Mouse (Mus musculus): ENCODE measurements at regions not wholly inside any gene's neighbourhood (a gene's known extent, or its start where the extent isn't known, plus 50 kb on each side); places are given as distances from the start of the nearest gene placed in this dataset.

- no peak for TF ChIP-seq USF1 (IDR thresholded peaks at IDR 0.05; ENCODE audit: low read depth)
- peak; percentile 93 for TF ChIP-seq CEBPB (IDR thresholded peaks at IDR 0.05; ENCODE audit: low read depth)
- H3K79me2 ChIP-seq (ENCODE audit: control insufficient read depth, insufficient read depth): no peaks in the 10 kb centered on the region
- H3K4me3 ChIP-seq (ENCODE audit: insufficient read depth, poor library complexity, severe bottlenecking): no peak overlapping the region
- no peaks in the 10 kb centered on the region for H3K27me3 ChIP-seq (ENCODE audit: control insufficient read depth, insufficient read depth, insufficient read length)
- H3K36me3 ChIP-seq (ENCODE audit: control insufficient read depth, insufficient read depth): no peaks in the 10 kb centered on the region
- no peaks in the 10 kb centered on the region for H3K79me3 ChIP-seq (ENCODE audit: low read depth)
- peak overlapping the region; percentile 44 for H3ac ChIP-seq (ENCODE audit: control insufficient read depth, insufficient read length, low read depth)
Measured at GRCm38 (mm10) chr15:59783782-59784555, 232.4 kb downstream of the 4933412E24Rik start.

- Histone ChIP-seq H3ac (ENCODE audit: control insufficient read depth, insufficient read length, low read depth) (no peak overlapping the region), H3K4me3 (ENCODE audit: insufficient read depth, poor library complexity, severe bottlenecking) (no peak overlapping the region), H3K79me3 (ENCODE audit: low read depth) (no peaks in the 10 kb centered on the region), H3K79me2 (ENCODE audit: control insufficient read depth, insufficient read depth) (no peaks in the 10 kb centered on the region), H3K27me3 (ENCODE audit: control insufficient read depth, insufficient read depth, insufficient read length) (no peaks in the 10 kb centered on the region), H3K36me3 (ENCODE audit: control insufficient read depth, insufficient read depth) (no peaks in the 10 kb centered on the region)
- TF ChIP-seq MAX (IDR thresholded peaks at IDR 0.05) (no peak), MYOD1 (IDR thresholded peaks at IDR 0.05; ENCODE audit: control insufficient read depth, insufficient read length, low read depth) (no peak), USF1 (IDR thresholded peaks at IDR 0.05; ENCODE audit: low read depth) (no peak)
Measured at GRCm38 (mm10) chr15:59783393-59783781, 233.0 kb downstream of the 4933412E24Rik start.

GRCm38 (mm10) chr15:59780506-59780905, 235.9 kb downstream of the 4933412E24Rik start:
- Histone ChIP-seq H3K79me3 (ENCODE audit: low read depth) (no peaks in the 10 kb centered on the region), H3K79me2 (ENCODE audit: control insufficient read depth, insufficient read depth) (no peaks in the 10 kb centered on the region), H3K36me3 (ENCODE audit: control insufficient read depth, insufficient read depth) (no peaks in the 10 kb centered on the region), H3K4me3 (ENCODE audit: insufficient read depth, poor library complexity, severe bottlenecking) (no peak overlapping the region), H3ac (ENCODE audit: control insufficient read depth, insufficient read length, low read depth) (no peak overlapping the region), H3K27me3 (ENCODE audit: control insufficient read depth, insufficient read depth, insufficient read length) (no peaks in the 10 kb centered on the region)
- TF ChIP-seq MYOG (IDR thresholded peaks at IDR 0.05; ENCODE audit: control insufficient read depth, extremely low read depth, insufficient read length): no peak
- no peak for TF ChIP-seq MYOD1 (IDR thresholded peaks at IDR 0.05; ENCODE audit: control insufficient read depth, insufficient read length, low read depth)
- no peak for TF ChIP-seq CTCF (IDR thresholded peaks at IDR 0.05; ENCODE audit: control insufficient read depth, insufficient read depth, insufficient read length)
- no peak for TF ChIP-seq MAX (IDR thresholded peaks at IDR 0.05)
- TF ChIP-seq USF1 (IDR thresholded peaks at IDR 0.05; ENCODE audit: low read depth): no peak
- TF ChIP-seq CEBPB (IDR thresholded peaks at IDR 0.05; ENCODE audit: low read depth): no peak
- no peak for TF ChIP-seq FOSL1 (IDR thresholded peaks at IDR 0.05; ENCODE audit: insufficient read depth, low read length, poor library complexity, severe bottlenecking)

GRCm38 (mm10) chr15:59777307-59777871, 239.0 kb downstream of the 4933412E24Rik start:
- Histone ChIP-seq H3K79me2 (ENCODE audit: control insufficient read depth, insufficient read depth) (no peaks in the 10 kb centered on the region), H3K36me3 (ENCODE audit: control insufficient read depth, insufficient read depth) (no peaks in the 10 kb centered on the region), H3K4me3 (ENCODE audit: insufficient read depth, poor library complexity, severe bottlenecking) (no peak overlapping the region), H3ac (ENCODE audit: control insufficient read depth, insufficient read length, low read depth) (no peak overlapping the region), H3K79me3 (ENCODE audit: low read depth) (no peaks in the 10 kb centered on the region), H3K27me3 (ENCODE audit: control insufficient read depth, insufficient read depth, insufficient read length) (no peaks in the 10 kb centered on the region)
- TF ChIP-seq CEBPB (IDR thresholded peaks at IDR 0.05; ENCODE audit: low read depth) (no peak), USF1 (IDR thresholded peaks at IDR 0.05; ENCODE audit: low read depth) (no peak), MAX (IDR thresholded peaks at IDR 0.05) (no peak), CTCF (IDR thresholded peaks at IDR 0.05; ENCODE audit: control insufficient read depth, insufficient read depth, insufficient read length) (no peak), MYOG (IDR thresholded peaks at IDR 0.05; ENCODE audit: control insufficient read depth, extremely low read depth, insufficient read length) (no peak), MYOD1 (IDR thresholded peaks at IDR 0.05; ENCODE audit: control insufficient read depth, insufficient read length, low read depth) (no peak), FOSL1 (IDR thresholded peaks at IDR 0.05; ENCODE audit: insufficient read depth, low read length, poor library complexity, severe bottlenecking) (no peak)

- TF ChIP-seq CTCF (IDR thresholded peaks at IDR 0.05; ENCODE audit: control insufficient read depth, insufficient read depth, insufficient read length) (no peak), FOSL1 (IDR thresholded peaks at IDR 0.05; ENCODE audit: insufficient read depth, low read length, poor library complexity, severe bottlenecking) (no peak), USF1 (IDR thresholded peaks at IDR 0.05; ENCODE audit: low read depth) (no peak), CEBPB (IDR thresholded peaks at IDR 0.05; ENCODE audit: low read depth) (no peak), MAX (IDR thresholded peaks at IDR 0.05) (no peak), MYOG (IDR thresholded peaks at IDR 0.05; ENCODE audit: control insufficient read depth, extremely low read depth, insufficient read length) (no peak), MYOD1 (IDR thresholded peaks at IDR 0.05; ENCODE audit: control insufficient read depth, insufficient read length, low read depth) (no peak)
Measured at GRCm38 (mm10) chr15:59775781-59776180, 240.6 kb downstream of the 4933412E24Rik start.

GRCm38 (mm10) chr15:59773983-59774382, 242.4 kb downstream of the 4933412E24Rik start:
- no peaks in the 10 kb centered on the region for H3K79me2 ChIP-seq (ENCODE audit: control insufficient read depth, insufficient read depth)
- TF ChIP-seq CEBPB (IDR thresholded peaks at IDR 0.05; ENCODE audit: low read depth) (no peak), USF1 (IDR thresholded peaks at IDR 0.05; ENCODE audit: low read depth) (no peak), MYOG (IDR thresholded peaks at IDR 0.05; ENCODE audit: control insufficient read depth, extremely low read depth, insufficient read length) (no peak), CTCF (IDR thresholded peaks at IDR 0.05; ENCODE audit: control insufficient read depth, insufficient read depth, insufficient read length) (no peak), FOSL1 (IDR thresholded peaks at IDR 0.05; ENCODE audit: insufficient read depth, low read length, poor library complexity, severe bottlenecking) (no peak), MAX (IDR thresholded peaks at IDR 0.05) (no peak), MYOD1 (IDR thresholded peaks at IDR 0.05; ENCODE audit: control insufficient read depth, insufficient read length, low read depth) (no peak)
- H3K79me3 ChIP-seq (ENCODE audit: low read depth): no peaks in the 10 kb centered on the region
- H3K4me3 ChIP-seq (ENCODE audit: insufficient read depth, poor library complexity, severe bottlenecking): no peak overlapping the region
- H3ac ChIP-seq (ENCODE audit: control insufficient read depth, insufficient read length, low read depth): no peak overlapping the region
- H3K36me3 ChIP-seq (ENCODE audit: control insufficient read depth, insufficient read depth): no peaks in the 10 kb centered on the region
- H3K27me3 ChIP-seq (ENCODE audit: control insufficient read depth, insufficient read depth, insufficient read length): no peaks in the 10 kb centered on the region

More at GRCm38 (mm10) chr15:59775781-59776180, 240.6 kb downstream of the 4933412E24Rik start:
- H3ac ChIP-seq (ENCODE audit: control insufficient read depth, insufficient read length, low read depth): no peak overlapping the region
- no peaks in the 10 kb centered on the region for H3K79me3 ChIP-seq (ENCODE audit: low read depth)
- H3K79me2 ChIP-seq (ENCODE audit: control insufficient read depth, insufficient read depth): no peaks in the 10 kb centered on the region
- no peak overlapping the region for H3K4me3 ChIP-seq (ENCODE audit: insufficient read depth, poor library complexity, severe bottlenecking)
- no peaks in the 10 kb centered on the region for H3K36me3 ChIP-seq (ENCODE audit: control insufficient read depth, insufficient read depth)
- H3K27me3 ChIP-seq (ENCODE audit: control insufficient read depth, insufficient read depth, insufficient read length): no peaks in the 10 kb centered on the region

Data from C2C12 (cell line).